Mouse (Mus musculus): ENCODE results near the gene Bri3bp.
A peak's percentile ranks its signal among the peaks of the same experiment; 100 is the strongest.

DNA sequence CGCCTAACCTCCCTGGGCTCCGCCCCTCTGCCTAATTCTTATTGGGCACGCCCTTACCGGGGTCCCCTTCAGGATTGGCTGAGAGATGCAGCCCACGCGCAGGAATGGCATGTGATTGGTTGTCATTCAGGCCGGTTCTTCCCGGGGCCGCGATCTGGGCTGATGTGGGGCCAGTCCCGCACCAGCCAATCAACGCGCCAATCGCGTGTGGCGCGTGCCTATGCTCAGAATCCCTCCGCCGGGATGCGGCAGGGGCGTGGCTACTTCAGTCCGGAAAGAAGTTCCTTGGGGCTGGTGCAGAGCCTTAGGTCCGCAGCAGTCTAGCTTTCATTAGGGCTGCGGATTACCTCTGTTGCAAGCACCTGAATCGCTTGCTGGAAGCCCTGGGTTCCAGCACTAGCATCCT lies 24.3 kb downstream of the Bri3bp start:
- TF ChIP-seq POLR2A (IDR thresholded peaks at IDR 0.05; ENCODE audit: extremely low read depth, insufficient read depth, low read length) (peak; percentile 72), CTCF (IDR thresholded peaks at IDR 0.05; ENCODE audit: extremely low read depth, insufficient read depth, low read length) (no peak)

All from cortical plate, adult 2 months (tissue).